Mouse (Mus musculus): ENCODE results near the gene Tmem158. TPM values are rescaled to one million over a fixed set of nuclear protein-coding genes. Genes with fewer than 3 reads are reported as not detected.

Tmem158 gene
- polyA plus RNA-seq, 1 experiment from 2014 or later: 17.5 TPM

- no peak for TF ChIP-seq EP300 (IDR thresholded peaks at IDR 0.05)
- TF ChIP-seq CTCF (IDR thresholded peaks at IDR 0.05): no peak
- 85% methylated on average over 2 of the region's 2 CpGs for WGBS
- H3K9me3 ChIP-seq (ENCODE audit: low read length): no peaks in the 10 kb centered on the region
Measured at GRCm38 (mm10) chr9:123240751-123241150, 19.8 kb downstream of the Tmem158 start.

DNA sequence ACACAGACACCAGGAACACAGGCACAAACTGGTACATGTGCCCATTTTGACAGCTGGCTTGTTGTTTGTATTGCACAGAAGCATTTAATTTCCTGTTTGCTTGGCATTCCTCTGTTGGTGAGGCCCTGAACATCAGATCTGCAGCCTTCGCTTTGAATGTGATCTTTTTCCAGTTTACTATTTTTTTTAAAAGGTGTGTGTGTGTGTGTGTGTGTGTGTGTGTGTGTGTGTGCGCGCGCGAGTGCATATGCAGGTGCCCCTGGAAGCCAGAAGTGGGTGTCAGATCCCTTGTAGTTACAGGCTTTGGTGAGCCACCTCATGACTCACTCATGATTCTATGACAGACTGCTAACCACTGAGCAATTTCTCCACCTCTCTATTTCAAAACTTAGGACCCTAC is 20.3 kb downstream of the Tmem158 start:
- Histone ChIP-seq H3K9ac (replicated peaks; ENCODE audit: low read depth) (no peak overlapping the region), H3K36me3 (ENCODE audit: insufficient read depth, low read length) (no peaks in the 10 kb centered on the region), H3K9me3 (ENCODE audit: low read length) (no peaks in the 10 kb centered on the region), H3K27me3 (replicated peaks; ENCODE audit: insufficient read depth, low read length) (no peaks in the 10 kb centered on the region), H3K4me3 (ENCODE audit: low read depth, low read length) (no peak overlapping the region), H3K27ac (ENCODE audit: low read length) (no peak overlapping the region), H3K4me2 (replicated peaks; ENCODE audit: low read depth, low read length) (no peak overlapping the region), H3K4me1 (ENCODE audit: insufficient read depth, low read depth, low read length) (peaks cover 11% of the 10 kb centered on the region; the same call in 1 of the 2 replicates)
- TF ChIP-seq EP300 (IDR thresholded peaks at IDR 0.05) (no peak), CTCF (IDR thresholded peaks at IDR 0.05) (no peak)
- no peak for ATAC-seq
- WGBS: 93% methylated on average over 5 of the region's 5 CpGs
- DNase-seq (ENCODE audit: low spot score): no peak

More at GRCm38 (mm10) chr9:123240751-123241150, 19.8 kb downstream of the Tmem158 start:
- H3K36me3 ChIP-seq (ENCODE audit: insufficient read depth, low read length): no peaks in the 10 kb centered on the region
- DNase-seq (ENCODE audit: low spot score): no peak
- no peak overlapping the region for H3K9ac ChIP-seq (replicated peaks; ENCODE audit: low read depth)
- no peak for ATAC-seq
- no peaks in the 10 kb centered on the region for H3K27me3 ChIP-seq (replicated peaks; ENCODE audit: insufficient read depth, low read length)
- H3K4me1 ChIP-seq (ENCODE audit: insufficient read depth, low read depth, low read length): peaks cover 11% of the 10 kb centered on the region; the same call in 1 of the 2 replicates
- H3K4me3 ChIP-seq (ENCODE audit: low read depth, low read length): no peak overlapping the region
- no peak overlapping the region for H3K27ac ChIP-seq (ENCODE audit: low read length)
- no peak overlapping the region for H3K4me2 ChIP-seq (replicated peaks; ENCODE audit: low read depth, low read length)

DNA sequence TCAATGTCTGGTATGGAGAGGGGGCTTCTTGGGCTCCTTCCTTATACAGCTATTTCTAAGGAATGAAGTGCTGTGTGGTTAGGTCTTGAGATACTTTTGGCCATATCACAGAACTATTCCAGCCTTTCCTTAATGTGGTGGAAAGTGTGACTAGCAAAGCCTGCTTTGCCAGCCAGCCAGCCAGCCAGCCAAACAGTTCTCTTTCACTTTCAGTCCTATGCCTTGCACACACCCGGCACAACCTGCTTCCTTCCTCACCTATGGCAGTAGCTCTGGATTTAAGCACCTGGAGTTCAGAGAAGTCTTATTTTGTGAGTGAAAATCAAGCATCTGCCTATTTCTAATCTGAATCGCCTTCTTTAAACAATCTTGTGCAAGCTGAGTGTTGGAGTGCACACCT is 20.9 kb downstream of the Tmem158 start:
- Histone ChIP-seq H3K4me1 (ENCODE audit: insufficient read depth, low read depth, low read length) (peaks cover 11% of the 10 kb centered on the region; the same call in 1 of the 2 replicates), H3K9me3 (ENCODE audit: low read length) (no peaks in the 10 kb centered on the region), H3K36me3 (ENCODE audit: insufficient read depth, low read length) (no peaks in the 10 kb centered on the region), H3K4me2 (replicated peaks; ENCODE audit: low read depth, low read length) (0 out of 2 replicates have a peak overlapping the region, but pooled peaks have one; percentile 4), H3K4me3 (ENCODE audit: low read depth, low read length) (no peak overlapping the region), H3K9ac (replicated peaks; ENCODE audit: low read depth) (no peak overlapping the region), H3K27me3 (replicated peaks; ENCODE audit: insufficient read depth, low read length) (no peaks in the 10 kb centered on the region), H3K27ac (ENCODE audit: low read length) (peak overlapping the region; percentile 77)
- DNase-seq (ENCODE audit: low spot score) (peak; percentile 48), ATAC-seq (no peak)
- TF ChIP-seq EP300 (IDR thresholded peaks at IDR 0.05) (no peak), CTCF (IDR thresholded peaks at IDR 0.05) (no peak)
- WGBS: 36% methylated on average over 2 of the region's 2 CpGs

DNA sequence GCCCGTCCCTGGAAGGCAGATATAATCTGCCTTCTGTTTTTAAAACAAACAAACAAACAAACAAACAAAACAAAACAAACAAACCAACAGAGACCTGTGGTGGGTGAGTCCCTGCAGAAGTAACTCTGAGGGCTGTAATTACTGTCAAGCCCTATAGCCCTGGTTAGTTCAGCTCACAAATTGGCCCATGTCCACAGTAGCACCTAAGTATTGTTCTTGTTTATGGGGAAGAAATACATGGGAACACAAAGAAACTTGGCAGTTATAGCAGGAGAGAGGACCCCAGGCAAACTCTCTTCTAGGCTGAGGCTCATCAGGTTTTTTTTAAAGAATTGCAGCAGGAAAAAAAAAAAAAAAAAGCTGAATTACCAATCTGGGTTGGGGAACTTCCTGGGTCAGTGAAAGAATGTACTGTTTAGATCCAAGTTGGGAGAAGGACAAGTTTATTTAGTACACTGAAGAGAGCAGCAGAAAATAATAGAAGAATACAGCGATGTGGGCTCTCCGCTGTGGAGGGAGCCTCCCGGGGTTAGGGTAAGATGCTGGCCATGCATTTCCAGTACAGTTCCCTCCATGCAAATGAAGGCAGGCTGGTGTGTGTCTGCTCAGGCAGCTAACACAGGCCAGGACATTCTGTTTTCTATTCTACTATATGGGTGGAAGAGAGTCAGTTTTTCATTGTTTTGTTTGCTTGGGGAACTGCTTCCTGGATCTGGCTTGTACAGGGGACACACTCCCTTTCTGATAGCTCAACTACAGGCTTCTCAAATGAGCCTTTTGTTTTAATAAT is 22.1 kb downstream of the Tmem158 start:
- Histone ChIP-seq H3K4me3 (ENCODE audit: low read depth, low read length) (no peak overlapping the region), H3K9ac (replicated peaks; ENCODE audit: low read depth) (no peak overlapping the region), H3K4me2 (replicated peaks; ENCODE audit: low read depth, low read length) (peak overlapping the region; percentile 11; the same call in 1 of the 2 replicates), H3K36me3 (ENCODE audit: insufficient read depth, low read length) (no peaks in the 10 kb centered on the region), H3K27me3 (replicated peaks; ENCODE audit: insufficient read depth, low read length) (no peaks in the 10 kb centered on the region), H3K27ac (ENCODE audit: low read length) (peak overlapping the region; percentile 77), H3K4me1 (ENCODE audit: insufficient read depth, low read depth, low read length) (peaks cover 11% of the 10 kb centered on the region; the same call in 1 of the 2 replicates), H3K9me3 (ENCODE audit: low read length) (no peaks in the 10 kb centered on the region)
- peak; percentile 45; the same call in 1 of the 2 replicates for TF ChIP-seq EP300 (IDR thresholded peaks at IDR 0.05)
- TF ChIP-seq CTCF (IDR thresholded peaks at IDR 0.05): no peak
- ATAC-seq (peak; percentile 77), DNase-seq (ENCODE audit: low spot score) (peak; percentile 68)
- 26% methylated on average over 4 of the region's 4 CpGs for WGBS

DNA sequence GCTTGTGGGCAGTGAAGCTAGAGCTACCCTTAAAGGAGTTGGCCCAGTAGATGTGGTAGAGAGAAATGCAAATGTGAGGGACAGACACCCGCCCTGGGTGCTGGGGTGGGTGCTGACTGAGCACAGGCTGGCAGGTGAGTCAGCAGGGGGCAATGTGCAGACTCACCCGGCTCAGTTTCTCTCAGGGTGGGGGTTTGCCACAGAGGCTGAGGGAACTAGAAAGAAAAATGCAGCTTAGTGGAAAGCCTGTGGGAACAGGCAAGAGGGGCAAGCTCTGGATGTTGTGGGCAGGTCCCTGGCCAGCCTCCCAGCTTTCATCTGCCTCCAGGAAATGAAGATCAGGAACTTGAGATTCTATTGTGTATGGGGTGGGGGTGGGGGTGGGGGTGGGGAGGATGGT is 22.8 kb downstream of the Tmem158 start:
- ATAC-seq: peak; percentile 79
- H3K36me3 ChIP-seq (ENCODE audit: insufficient read depth, low read length): no peaks in the 10 kb centered on the region
- H3K27me3 ChIP-seq (replicated peaks; ENCODE audit: insufficient read depth, low read length): no peaks in the 10 kb centered on the region
- no peak overlapping the region for H3K4me2 ChIP-seq (replicated peaks; ENCODE audit: low read depth, low read length)
- DNase-seq (ENCODE audit: low spot score): peak; percentile 68
- peak overlapping the region; percentile 77 for H3K27ac ChIP-seq (ENCODE audit: low read length)
- TF ChIP-seq EP300 (IDR thresholded peaks at IDR 0.05) (no peak), CTCF (IDR thresholded peaks at IDR 0.05) (no peak; the same call in 1 of the 2 replicates)
- H3K4me3 ChIP-seq (ENCODE audit: low read depth, low read length): no peak overlapping the region
- peaks cover 11% of the 10 kb centered on the region; the same call in 1 of the 2 replicates for H3K4me1 ChIP-seq (ENCODE audit: insufficient read depth, low read depth, low read length)
- H3K9ac ChIP-seq (replicated peaks; ENCODE audit: low read depth): no peak overlapping the region
- H3K9me3 ChIP-seq (ENCODE audit: low read length): no peaks in the 10 kb centered on the region
- 18% methylated on average over 2 of the region's 2 CpGs for WGBS

GRCm38 (mm10) chr9:123235621-123236020 is 24.9 kb downstream of the Tmem158 start:
- 26% methylated on average over 3 of the region's 3 CpGs for WGBS
- no peak overlapping the region for H3K4me2 ChIP-seq (replicated peaks; ENCODE audit: low read depth, low read length)
- no peaks in the 10 kb centered on the region for H3K36me3 ChIP-seq (ENCODE audit: insufficient read depth, low read length)
- no peak overlapping the region for H3K27ac ChIP-seq (ENCODE audit: low read length)
- no peaks in the 10 kb centered on the region for H3K27me3 ChIP-seq (replicated peaks; ENCODE audit: insufficient read depth, low read length)
- H3K4me1 ChIP-seq (ENCODE audit: insufficient read depth, low read depth, low read length): peaks cover 11% of the 10 kb centered on the region; the same call in 1 of the 2 replicates
- DNase-seq (ENCODE audit: low spot score): no peak
- no peaks in the 10 kb centered on the region for H3K9me3 ChIP-seq (ENCODE audit: low read length)
- H3K9ac ChIP-seq (replicated peaks; ENCODE audit: low read depth): no peak overlapping the region
- no peak for TF ChIP-seq EP300 (IDR thresholded peaks at IDR 0.05)
- no peak for TF ChIP-seq CTCF (IDR thresholded peaks at IDR 0.05)
- no peak for ATAC-seq
- H3K4me3 ChIP-seq (ENCODE audit: low read depth, low read length): no peak overlapping the region
